Mouse (Mus musculus): ENCODE results near the gene Col9a1. TPM values are rescaled to one million over a fixed set of nuclear protein-coding genes. Genes with fewer than 3 reads are reported as not detected.
A peak's percentile ranks its signal among the peaks of the same experiment; 100 is the strongest.

Col9a1 gene
- polyA plus RNA-seq, 1 experiment = 0.56 TPM

DNA sequence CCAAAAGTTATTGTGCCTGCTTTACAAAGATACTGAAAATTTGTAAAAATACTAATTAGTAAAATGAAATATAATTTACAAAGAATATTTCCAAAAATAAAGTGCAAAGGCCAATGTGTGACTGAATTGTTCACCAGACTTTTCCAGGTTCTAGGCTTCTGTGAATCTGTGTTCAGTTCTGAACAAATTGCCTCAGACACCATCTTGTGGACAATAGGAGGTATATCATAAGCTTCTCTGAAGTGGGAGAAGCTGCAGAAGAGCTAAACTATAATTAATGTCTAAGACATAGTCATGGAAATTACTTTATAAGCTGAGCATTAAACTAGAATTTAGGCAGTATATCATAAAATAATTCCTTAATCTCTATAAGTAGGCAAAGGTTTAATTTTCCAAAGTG lies 83.8 kb downstream of the Col9a1 start:
- TF ChIP-seq POLR2A (IDR thresholded peaks at IDR 0.05; ENCODE audit: extremely low read depth, insufficient read depth, low read length) = no peak
- no peak for TF ChIP-seq CTCF (IDR thresholded peaks at IDR 0.05; ENCODE audit: extremely low read depth, insufficient read depth, low read length)
- H3K27ac ChIP-seq (ENCODE audit: insufficient read depth, low read length) = no peak overlapping the region
- no peaks in the 10 kb centered on the region for H3K4me1 ChIP-seq (ENCODE audit: control insufficient read depth, insufficient read depth, low read length)
- no peak overlapping the region for H3K4me3 ChIP-seq (ENCODE audit: insufficient read depth, low read length)

DNA sequence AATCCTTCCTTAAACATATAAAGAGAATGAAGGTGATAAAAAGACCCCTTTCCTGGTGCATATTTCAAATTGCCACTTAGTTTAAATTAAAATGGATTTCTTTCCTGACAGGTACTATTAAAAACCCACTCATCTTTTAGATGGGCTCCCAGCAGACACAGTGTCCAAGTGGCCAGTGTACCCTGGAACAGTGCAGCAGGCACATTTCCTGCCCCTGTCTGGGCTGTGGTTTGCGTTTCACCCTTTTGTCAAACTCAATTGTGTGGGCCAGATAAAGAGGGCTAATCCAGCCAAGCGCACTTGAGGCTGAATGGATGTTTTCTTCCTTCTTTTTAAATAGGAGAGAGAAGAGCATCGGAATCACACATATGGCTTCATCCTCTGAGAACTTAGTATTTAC lies 89.6 kb downstream of the Col9a1 start:
- no peak for TF ChIP-seq CTCF (IDR thresholded peaks at IDR 0.05; ENCODE audit: extremely low read depth, insufficient read depth, low read length)
- TF ChIP-seq POLR2A (IDR thresholded peaks at IDR 0.05; ENCODE audit: extremely low read depth, insufficient read depth, low read length) = no peak
- H3K27ac ChIP-seq (ENCODE audit: insufficient read depth, low read length) = no peak overlapping the region
- H3K4me3 ChIP-seq (ENCODE audit: insufficient read depth, low read length) = no peak overlapping the region

DNA sequence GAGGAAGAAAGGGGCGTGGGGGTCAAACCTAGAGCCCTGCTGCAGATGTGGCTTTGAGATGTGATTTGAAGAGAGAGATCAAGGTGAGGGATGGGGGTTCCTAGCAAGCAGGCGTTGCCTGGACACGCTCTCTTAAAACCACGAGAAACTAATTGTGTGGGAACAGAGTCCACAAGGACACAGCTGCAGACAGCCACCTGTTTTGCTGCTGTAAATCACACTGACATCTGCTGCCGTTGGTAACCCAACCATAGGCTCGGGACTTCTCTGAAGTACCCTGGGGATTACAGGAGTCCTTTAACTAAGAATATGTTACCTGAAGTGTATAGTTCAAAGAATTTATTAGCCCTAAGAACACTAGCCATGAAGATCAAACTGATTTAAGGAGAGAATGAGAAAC lies 109.0 kb downstream of the Col9a1 start:
- TF ChIP-seq CTCF (IDR thresholded peaks at IDR 0.05; ENCODE audit: extremely low read depth, insufficient read depth, low read length) = no peak
- TF ChIP-seq POLR2A (IDR thresholded peaks at IDR 0.05; ENCODE audit: extremely low read depth, insufficient read depth, low read length) = no peak
- Histone ChIP-seq H3K4me1 (ENCODE audit: control insufficient read depth, insufficient read depth, low read length) (no peaks in the 10 kb centered on the region), H3K4me3 (ENCODE audit: insufficient read depth, low read length) (no peak overlapping the region), H3K27ac (ENCODE audit: insufficient read depth, low read length) (no peak overlapping the region)

More for the DNA sequence above, 89.6 kb downstream of the Col9a1 start:
- H3K4me1 ChIP-seq (ENCODE audit: control insufficient read depth, insufficient read depth, low read length) = no peaks in the 10 kb centered on the region

DNA sequence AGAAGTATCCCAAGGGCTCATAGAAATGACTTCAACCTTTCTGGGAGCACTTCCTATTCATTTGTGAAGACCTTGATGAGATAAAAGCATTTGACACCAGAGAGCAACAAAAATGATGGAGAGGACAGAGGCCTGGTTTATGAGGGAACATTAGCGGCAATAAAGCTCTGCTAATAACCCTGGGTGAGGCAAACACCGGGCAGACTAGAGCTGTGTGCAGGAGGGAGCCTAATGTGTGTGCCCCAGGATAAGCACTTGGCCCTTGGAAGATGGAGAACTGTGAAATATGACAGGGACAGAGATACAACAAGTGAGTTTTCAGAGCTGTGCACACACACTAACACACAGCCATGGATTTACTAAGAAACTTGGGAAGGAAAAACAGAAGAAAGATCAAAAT lies 115.1 kb downstream of the Col9a1 start:
- no peaks in the 10 kb centered on the region for H3K4me1 ChIP-seq (ENCODE audit: control insufficient read depth, insufficient read depth, low read length)
- H3K27ac ChIP-seq (ENCODE audit: insufficient read depth, low read length) = no peak overlapping the region
- TF ChIP-seq POLR2A (IDR thresholded peaks at IDR 0.05; ENCODE audit: extremely low read depth, insufficient read depth, low read length) = no peak
- H3K4me3 ChIP-seq (ENCODE audit: insufficient read depth, low read length) = no peak overlapping the region

DNA sequence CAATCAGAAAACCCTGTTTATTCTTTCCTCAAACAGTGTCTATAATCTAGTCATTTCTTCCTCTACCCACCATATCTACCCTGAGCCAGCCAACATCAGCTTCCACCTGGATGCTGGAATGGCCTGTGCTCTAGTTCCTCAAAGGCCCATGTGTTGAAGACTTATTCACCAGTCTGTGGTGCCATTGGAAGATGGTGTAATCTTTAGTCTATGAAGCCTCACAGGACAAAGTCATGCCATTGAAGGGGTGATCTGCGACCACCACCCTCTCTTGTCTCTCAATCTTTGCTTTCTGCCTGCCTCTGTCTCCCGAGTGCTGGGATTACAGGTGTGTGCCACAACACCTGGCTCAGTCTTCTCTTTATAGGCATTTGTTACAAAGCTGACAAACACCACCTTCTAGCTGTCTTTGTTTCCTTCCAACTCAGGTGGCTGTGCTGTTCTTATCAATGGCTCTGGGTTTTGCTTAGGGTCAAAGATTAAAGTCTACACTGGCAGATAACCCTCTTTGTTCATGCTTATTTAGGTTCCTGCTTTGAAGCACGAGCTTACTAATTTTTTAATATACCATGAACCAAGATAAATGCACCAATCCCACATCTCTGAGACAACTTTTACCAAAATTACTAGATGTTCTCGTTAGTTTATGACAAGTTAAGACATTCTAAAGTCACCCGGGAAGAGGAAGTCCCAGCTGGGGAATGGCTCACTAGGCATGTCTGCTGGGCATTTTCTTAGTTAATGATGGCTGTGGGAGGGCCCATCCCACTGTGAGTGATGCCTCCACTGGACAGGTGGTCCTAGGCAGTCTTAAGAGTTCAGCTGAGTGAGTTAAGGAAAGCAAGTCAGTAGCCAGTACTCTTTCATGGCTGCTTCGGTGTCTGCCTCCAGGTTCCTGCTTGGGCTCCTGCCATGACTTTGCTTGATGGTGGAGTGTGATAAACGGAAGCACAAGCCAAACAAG lies 117.9 kb downstream of the Col9a1 start:
- TF ChIP-seq CTCF (IDR thresholded peaks at IDR 0.05; ENCODE audit: extremely low read depth, insufficient read depth, low read length) (no peak), POLR2A (IDR thresholded peaks at IDR 0.05; ENCODE audit: extremely low read depth, insufficient read depth, low read length) (no peak)
- Histone ChIP-seq H3K4me3 (ENCODE audit: insufficient read depth, low read length) (no peak overlapping the region), H3K27ac (ENCODE audit: insufficient read depth, low read length) (no peak overlapping the region), H3K4me1 (ENCODE audit: control insufficient read depth, insufficient read depth, low read length) (no peaks in the 10 kb centered on the region)

DNA sequence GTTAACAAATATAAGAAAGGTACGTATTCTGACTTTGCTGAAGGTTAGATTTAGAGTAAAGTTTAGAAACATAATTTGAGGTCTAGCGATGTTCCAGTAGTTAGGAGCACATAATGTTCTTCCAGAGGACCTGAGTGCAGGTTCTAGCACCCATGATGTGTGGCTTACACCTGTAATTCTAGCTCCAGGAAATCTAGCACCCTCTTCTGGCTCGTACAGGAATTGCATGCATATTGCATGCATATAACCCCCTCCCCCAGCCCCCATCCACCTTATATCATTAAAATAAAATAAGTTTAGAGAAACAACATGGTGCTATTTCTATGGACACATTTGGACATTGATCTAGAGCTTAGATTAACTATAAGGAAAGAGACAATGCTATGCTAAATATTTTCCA lies 123.3 kb downstream of the Col9a1 start:
- TF ChIP-seq POLR2A (IDR thresholded peaks at IDR 0.05; ENCODE audit: extremely low read depth, insufficient read depth, low read length) (no peak), CTCF (IDR thresholded peaks at IDR 0.05; ENCODE audit: extremely low read depth, insufficient read depth, low read length) (0 out of 2 replicates have a peak, but pooled peaks have one; percentile 2)

More for the DNA sequence above, 123.3 kb downstream of the Col9a1 start:
- H3K4me3 ChIP-seq (ENCODE audit: insufficient read depth, low read length) = no peak overlapping the region
- no peaks in the 10 kb centered on the region for H3K4me1 ChIP-seq (ENCODE audit: control insufficient read depth, insufficient read depth, low read length)
- no peak overlapping the region for H3K27ac ChIP-seq (ENCODE audit: insufficient read depth, low read length)

Other genes with a start within 250 kb of the Col9a1 start
- gene Sdhaf4, start 172.0 kb upstream of the Col9a1 start, polyA plus RNA-seq (2012; rRNA removed) = 71.9 and 72.0 TPM in 2 replicates
- gene Fam135a, start 77.3 kb upstream of the Col9a1 start, polyA plus RNA-seq (2012; rRNA removed) = 28.5 and 28.6 TPM in 2 replicates